Mouse (Mus musculus) neural tube, postnatal 0 days (tissue): ENCODE measurements around the gene Pfkl. TPM values are rescaled to one million over a fixed set of nuclear protein-coding genes. Genes with fewer than 3 reads are reported as not detected.

ENCODE experiments used
- polyA plus RNA-seq: library from polyadenylated mRNA; unstranded; fragments of >200 nt; fragmentation: Nextera tagmentation; extraction: Ambion mirVana; gene quantifications from 2 replicates; pipeline ENCODE4 v1.2.1, GENCODE M21; 2015

Pfkl gene
- polyA plus RNA-seq: 82.9 and 88.0 TPM in 2 replicates

DNA sequence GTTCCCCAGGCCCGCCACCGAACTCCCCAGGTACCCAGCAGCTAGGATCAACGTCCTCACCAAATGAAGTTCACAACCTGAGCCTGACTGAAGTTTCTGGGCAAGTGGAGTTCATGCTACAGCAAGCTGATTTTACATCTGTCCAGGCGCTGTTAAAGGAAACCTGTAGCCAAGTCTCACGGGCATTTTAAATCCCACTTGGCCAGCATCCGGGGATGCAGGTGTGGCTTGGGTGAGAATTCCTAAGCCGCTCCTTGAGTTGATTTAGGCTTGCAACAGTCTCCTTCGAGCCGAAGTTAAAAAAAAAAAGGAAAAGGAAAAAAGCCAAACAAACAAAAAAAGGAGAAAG lies at the start of gene Pfkl:
Gene Pfkl (minus strand): TSS at position 139 of the 349 bp plus-strand sequence.

GRCm38 (mm10) chr10:78043406-78043836 lies 33.5 kb upstream of the Pfkl start, which contains the start of gene Aire:
Gene Aire (minus strand): TSS chr10:78043610.

GRCm38 (mm10) chr10:78041647-78042046 lies 31.8 kb upstream of the Pfkl start, which contains the start of gene Dnmt3l:
Gene Dnmt3l (plus strand): TSS chr10:78041947.

GRCm38 (mm10) chr10:77978351-77979350 lies 31.2 kb downstream of the Pfkl start, which contains the start of gene 1810043G02Rik:
Gene 1810043G02Rik (plus strand): TSS chr10:77978524.

DNA sequence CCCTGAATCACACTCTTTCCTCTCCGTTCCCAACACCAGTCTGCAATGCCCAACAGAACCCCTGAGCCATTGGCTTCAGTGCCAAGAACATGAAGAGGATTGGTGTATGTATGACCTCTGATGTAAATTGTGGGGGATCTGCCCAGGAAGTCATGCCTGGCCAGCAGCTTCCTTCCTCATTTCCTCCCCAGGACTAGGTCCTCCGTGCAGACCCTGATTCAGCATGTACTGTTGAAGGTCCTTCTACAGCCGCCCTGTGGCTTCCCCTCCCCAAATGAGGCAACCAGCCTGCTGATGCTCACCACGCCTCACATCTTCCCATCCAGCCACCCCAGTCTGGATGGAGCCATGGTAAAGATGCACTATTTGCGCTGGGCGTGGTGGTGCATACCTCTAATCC lies 39.4 kb downstream of the Pfkl start, which contains the start of gene Trpm2:
Gene Trpm2 (minus strand): TSS at position 83 of the 400 bp plus-strand sequence.

Other genes with a start within 250 kb of the Pfkl start
- gene Gm3238, start 238.8 kb downstream of the Pfkl start, polyA plus RNA-seq: not detected in 2 replicates
- not detected in 2 replicates for gene Gm7138, start 233.1 kb downstream of the Pfkl start, polyA plus RNA-seq
- gene Gm3250, start 227.5 kb downstream of the Pfkl start, polyA plus RNA-seq: not detected in 2 replicates
- gene Gm7137, start 221.9 kb downstream of the Pfkl start, polyA plus RNA-seq: not detected in 2 replicates
- not detected in 2 replicates for gene Gm9639, start 215.0 kb downstream of the Pfkl start, polyA plus RNA-seq
- not detected in 2 replicates for gene Gm19668, start 210.9 kb downstream of the Pfkl start, polyA plus RNA-seq
- not detected in 2 replicates for gene Gm9507, start 198.2 kb downstream of the Pfkl start, polyA plus RNA-seq
- not detected in 2 replicates for gene Gm2696, start 195.4 kb downstream of the Pfkl start, polyA plus RNA-seq
- gene Krtap10-4, start 183.0 kb downstream of the Pfkl start, polyA plus RNA-seq: not detected in 2 replicates
- gene Krtap10-10, start 174.1 kb downstream of the Pfkl start, polyA plus RNA-seq: not detected in 2 replicates
- gene Gm36176, start 163.3 kb downstream of the Pfkl start, polyA plus RNA-seq: not detected in 2 replicates
- not detected in 2 replicates for gene Gm10318, start 157.2 kb downstream of the Pfkl start, polyA plus RNA-seq
- not detected in 2 replicates for gene Gm3285, start 148.1 kb downstream of the Pfkl start, polyA plus RNA-seq
- 22.2 and 26.6 TPM in 2 replicates for gene Lrrc3, start 107.5 kb downstream of the Pfkl start, polyA plus RNA-seq
- gene Trpm2, start 39.5 kb downstream of the Pfkl start, polyA plus RNA-seq: 8.9 and 10.4 TPM in 2 replicates
- 65.9 and 70.1 TPM in 2 replicates for gene 1810043G02Rik, start 31.6 kb downstream of the Pfkl start, polyA plus RNA-seq
- gene Dnmt3l, start 31.9 kb upstream of the Pfkl start, polyA plus RNA-seq: not detected in 2 replicates
- 0.19 and 0.40 TPM in 2 replicates for gene Aire, start 33.5 kb upstream of the Pfkl start, polyA plus RNA-seq
- 1.7 TPM in 2 replicates for gene Icosl, start 59.2 kb upstream of the Pfkl start, polyA plus RNA-seq
- 34.7 and 35.0 TPM in 2 replicates for gene D10Jhu81e, start 159.7 kb upstream of the Pfkl start, polyA plus RNA-seq
- 10.4 and 11.6 TPM in 2 replicates for gene Pwp2, start 175.1 kb upstream of the Pfkl start, polyA plus RNA-seq
- 43.8 and 48.7 TPM in 2 replicates for gene Trappc10, start 234.6 kb upstream of the Pfkl start, polyA plus RNA-seq